Mouse (Mus musculus) heart, postnatal 0 days (tissue): ENCODE measurements around the gene Dach1. TPM values are rescaled to one million over a fixed set of nuclear protein-coding genes. Genes with fewer than 3 reads are reported as not detected.

ENCODE experiments used
- ATAC-seq: fragments of 200-750 bp; cut with Nextera tagmentation; 2 replicates; pipeline ENCODE4 v1.8.0; 2017; ENCODE audit warnings: low read depth, moderate number of reproducible peaks, moderate library complexity; ENCODE audit not compliant: insufficient read depth
- DNase-seq: peaks from one replicate; pipeline ENCODE4 v3.0.0-alpha.2; 2016; ENCODE audit warnings: low spot score
- H3K27ac ChIP-seq: fragments of 300-500 bp; sonication (generic); 2 replicates; pipeline ENCODE4 v1.5.1; 2014; ENCODE audit warnings: low read depth, mild to moderate bottlenecking
- H3K27me3 ChIP-seq: fragments of 300-500 bp; sonication (generic); 2 replicates; pipeline ENCODE4 v1.6.1; 2014; ENCODE audit warnings: low read length, mixed read lengths; ENCODE audit not compliant: control insufficient read depth, insufficient read depth
- H3K36me3 ChIP-seq: fragments of 300-500 bp; sonication (generic); replicated peaks from 2 replicates; pipeline ENCODE4 v1.6.1; 2014; ENCODE audit warnings: low read length, mixed read lengths; ENCODE audit not compliant: control insufficient read depth, insufficient read depth
- H3K4me1 ChIP-seq: fragments of 300-500 bp; sonication (generic); 2 replicates; pipeline ENCODE4 v1.6.1; 2014; ENCODE audit warnings: antibody characterized with exemption; ENCODE audit not compliant: control insufficient read depth, insufficient read depth
- H3K4me2 ChIP-seq: fragments of 300-500 bp; sonication (generic); 2 replicates; pipeline ENCODE4 v1.6.1; 2014; ENCODE audit warnings: low read depth, mild to moderate bottlenecking, low read length, moderate library complexity
- H3K4me3 ChIP-seq: fragments of 300-500 bp; sonication (generic); 2 replicates; pipeline ENCODE4 v1.5.1; 2014; ENCODE audit warnings: low read depth, low read length
- H3K9ac ChIP-seq: fragments of 300-500 bp; sonication (generic); replicated peaks from 2 replicates; pipeline ENCODE4 v1.6.1; 2014; ENCODE audit warnings: low read depth, low read length, mixed read lengths
- H3K9me3 ChIP-seq: fragments of 300-500 bp; sonication (generic); replicated peaks from 2 replicates; pipeline ENCODE4 v1.6.1; 2016; ENCODE audit warnings: low read length; ENCODE audit not compliant: control insufficient read depth
- CTCF ChIP-seq: IDR thresholded peaks from 2 replicates; pipeline ENCODE4 v1.5.1; 2016; ENCODE audit warnings: antibody characterized with exemption, control low read depth, low read depth
- EP300 ChIP-seq: IDR thresholded peaks from 2 replicates; pipeline ENCODE4 v1.6.1; 2016; ENCODE audit warnings: antibody characterized with exemption, low read depth
- WGBS: fragments of 180-500 bp; shearing (Covaris S2); extraction: QIAGEN DNeasy Blood & Tissue Kit; methylation state at CpG from one replicate; pipeline ENCODE4 v1.1.7; 2014; 5-methylcytosine and 5-hydroxymethylcytosine counted together
- polyA plus RNA-seq: library from polyadenylated mRNA; unstranded; fragments of >200 nt; fragmentation: Nextera tagmentation; extraction: Ambion mirVana; gene quantifications from 2 replicates; pipeline ENCODE4 v1.2.1, GENCODE M21; 2015
- total RNA-seq: library from RNA; depleted of rRNA; stranded (reverse); fragments of >200 nt; gene quantifications from 2 replicates; pipeline ENCODE4 v1.2.3, GENCODE M21; 2014; ENCODE audit warnings: low replicate concordance

Gene Dach1
- total and polyA plus RNA-seq, 2 experiments from 2014 or later, result 1.6 TPM

DNA sequence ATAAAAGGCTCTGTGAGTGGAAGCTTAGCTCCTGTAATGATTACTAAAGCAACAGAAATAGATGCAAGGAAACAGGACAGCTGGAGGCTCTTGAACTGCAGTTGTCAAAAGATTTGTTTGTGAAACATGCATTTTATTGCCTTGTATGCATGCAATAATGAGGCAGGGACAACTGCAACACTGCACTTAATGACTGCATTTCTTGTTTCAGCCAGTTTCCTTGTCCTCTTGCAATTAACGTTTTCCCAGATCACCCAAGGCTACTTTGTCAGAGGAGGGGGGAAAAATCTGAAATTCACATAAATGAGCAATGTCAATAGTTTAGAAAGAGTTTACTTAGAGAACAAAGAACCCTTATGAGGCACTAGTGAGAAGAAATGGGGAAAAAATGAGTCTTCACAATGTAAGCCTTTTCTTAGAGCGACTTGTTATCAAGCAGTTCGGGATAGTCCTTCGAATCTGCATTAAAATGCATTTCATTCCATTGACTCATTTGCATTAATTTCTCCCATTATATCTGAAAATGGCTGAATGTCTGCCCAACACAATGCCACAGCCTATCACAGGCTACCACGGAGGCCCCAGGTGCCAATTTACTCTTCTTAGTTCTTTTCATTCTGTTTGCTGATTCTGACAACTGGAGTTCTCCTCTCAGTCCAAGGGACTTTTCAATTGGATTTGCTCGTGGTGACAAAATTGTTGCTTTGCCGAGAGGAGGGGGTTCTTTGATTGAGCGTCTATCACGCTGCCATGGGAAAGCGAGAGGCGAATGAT is 96.7 kb downstream of the Dach1 start:
- DNase-seq (no peak), ATAC-seq (no peak)
- no peaks in the 10 kb centered on the region for H3K36me3 ChIP-seq
- H3K4me2 ChIP-seq, result no peak overlapping the region
- no peaks in the 10 kb centered on the region for H3K27me3 ChIP-seq
- H3K4me1 ChIP-seq, result peaks cover 5% of the 10 kb centered on the region; the same call in 1 of the 2 replicates
- no peak overlapping the region for H3K9ac ChIP-seq
- whole genome bisulfite sequencing, result 55% methylated on average over 11 of the region's 11 CpGs
- no peaks in the 10 kb centered on the region for H3K9me3 ChIP-seq
- H3K27ac ChIP-seq, result no peak overlapping the region
- H3K4me3 ChIP-seq, result no peak overlapping the region
- TF ChIP-seq CTCF (no peak), EP300 (no peak)

GRCm38 (mm10) chr14:98071877-98072276 is 97.7 kb downstream of the Dach1 start:
- Histone ChIP-seq H3K36me3 (no peaks in the 10 kb centered on the region), H3K9ac (no peak overlapping the region), H3K27ac (no peak overlapping the region), H3K4me2 (no peak overlapping the region), H3K9me3 (no peaks in the 10 kb centered on the region), H3K27me3 (no peaks in the 10 kb centered on the region), H3K4me1 (peaks cover 5% of the 10 kb centered on the region; the same call in 1 of the 2 replicates), H3K4me3 (no peak overlapping the region)
- ATAC-seq (no peak), DNase-seq (no peak)
- 24% methylated on average over 4 of the region's 4 CpGs for WGBS
- TF ChIP-seq CTCF (no peak), EP300 (no peak)

DNA sequence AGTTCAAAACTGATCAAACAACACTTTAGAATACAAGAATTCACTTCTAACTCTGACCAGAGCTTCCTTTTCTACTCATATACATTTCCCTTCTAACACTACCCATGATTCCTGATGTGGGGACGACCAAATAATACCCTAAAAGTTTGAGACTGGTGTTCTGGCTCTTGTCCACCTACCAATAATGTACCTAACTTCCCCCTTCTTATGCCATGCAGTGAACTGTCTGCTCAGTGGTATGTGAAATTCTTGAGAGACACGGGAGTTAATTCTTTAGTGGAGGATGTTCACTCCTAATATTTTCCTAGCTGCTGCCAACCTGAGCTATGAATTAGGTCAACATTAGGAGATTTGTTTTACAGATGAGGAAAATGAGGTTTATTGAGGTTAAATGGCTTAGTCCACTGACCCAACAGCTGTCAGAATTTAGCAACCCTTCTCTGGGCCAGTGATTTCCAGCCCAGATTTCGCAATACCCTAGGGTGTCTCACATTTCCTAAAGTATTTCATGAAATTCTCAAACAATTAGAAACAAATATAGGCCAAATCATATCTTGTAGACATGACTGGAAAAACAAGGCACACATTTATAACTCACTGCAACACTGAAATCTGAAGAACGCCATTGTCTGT is 102.2 kb downstream of the Dach1 start:
- ATAC-seq (no peak), DNase-seq (no peak)
- no peaks in the 10 kb centered on the region for H3K36me3 ChIP-seq
- WGBS, result 73% methylated on average over 4 of the region's 4 CpGs
- H3K27me3 ChIP-seq, result no peaks in the 10 kb centered on the region
- no peaks in the 10 kb centered on the region for H3K9me3 ChIP-seq
- H3K27ac ChIP-seq, result no peak overlapping the region
- no peak overlapping the region for H3K4me3 ChIP-seq
- peaks cover 5% of the 10 kb centered on the region; the same call in 1 of the 2 replicates for H3K4me1 ChIP-seq
- H3K9ac ChIP-seq, result no peak overlapping the region
- TF ChIP-seq EP300, result no peak
- H3K4me2 ChIP-seq, result no peak overlapping the region

- H3K27ac ChIP-seq, result no peak overlapping the region
- TF ChIP-seq EP300 (no peak), CTCF (no peak)
Observed at GRCm38 (mm10) chr14:98064190-98064589, 105.4 kb downstream of the Dach1 start.

GRCm38 (mm10) chr14:98049329-98049728 is 120.2 kb downstream of the Dach1 start:
- 8% methylated on average over 2 of the region's 2 CpGs for WGBS
- H3K27me3 ChIP-seq, result no peaks in the 10 kb centered on the region
- no peak overlapping the region for H3K4me3 ChIP-seq
- H3K36me3 ChIP-seq, result no peaks in the 10 kb centered on the region
- H3K4me1 ChIP-seq, result no peaks in the 10 kb centered on the region
- no peak overlapping the region for H3K9ac ChIP-seq
- TF ChIP-seq EP300 (no peak), CTCF (no peak)
- no peak overlapping the region for H3K4me2 ChIP-seq
- no peak overlapping the region for H3K27ac ChIP-seq
- DNase-seq, result no peak
- ATAC-seq, result no peak
- no peaks in the 10 kb centered on the region for H3K9me3 ChIP-seq

More at GRCm38 (mm10) chr14:98064190-98064589, 105.4 kb downstream of the Dach1 start:
- H3K4me3 ChIP-seq, result no peak overlapping the region
- H3K27me3 ChIP-seq, result no peaks in the 10 kb centered on the region
- ATAC-seq (no peak), DNase-seq (no peak)
- H3K9me3 ChIP-seq, result no peaks in the 10 kb centered on the region
- no peak overlapping the region for H3K4me2 ChIP-seq
- no peaks in the 10 kb centered on the region for H3K36me3 ChIP-seq
- no peaks in the 10 kb centered on the region for H3K4me1 ChIP-seq
- 80% methylated on average over 2 of the region's 2 CpGs for WGBS
- no peak overlapping the region for H3K9ac ChIP-seq
